Mouse (Mus musculus) lung, postnatal 36 days (tissue): ENCODE results near the gene Rpn1.

Source experiments
- DNase-seq: peaks from one replicate; pipeline ENCODE4 v3.0.0; 2022; ENCODE audit warnings: mixed read lengths

Rpn1 gene

GRCm38 (mm10) chr6:88067722-88068121 is 16.6 kb upstream of the Rpn1 start:
- no peak for DNase-seq

- no peak for DNase-seq
Observed at GRCm38 (mm10) chr6:88068739-88069138, 15.5 kb upstream of the Rpn1 start.

- DNase-seq: no peak
Observed at GRCm38 (mm10) chr6:88070468-88070867, 13.8 kb upstream of the Rpn1 start.

GRCm38 (mm10) chr6:88071216-88071615 is 13.1 kb upstream of the Rpn1 start:
- no peak for DNase-seq

GRCm38 (mm10) chr6:88074752-88075554 is 9.3 kb upstream of the Rpn1 start:
- peak; percentile 99 for DNase-seq

GRCm38 (mm10) chr6:88075960-88076517 is 8.2 kb upstream of the Rpn1 start:
- no peak for DNase-seq

GRCm38 (mm10) chr6:88083095-88083494 is 1.2 kb upstream of the Rpn1 start:
- no peak for DNase-seq

GRCm38 (mm10) chr6:88083672-88084071 is 610 bp upstream of the Rpn1 start:
- DNase-seq: peak; percentile 13

GRCm38 (mm10) chr6:88088971-88089370 is 4.7 kb downstream of the Rpn1 start:
- DNase-seq: no peak

GRCm38 (mm10) chr6:88095377-88095776 is 11.1 kb downstream of the Rpn1 start:
- peak; percentile 29 for DNase-seq

- DNase-seq: no peak
Observed at GRCm38 (mm10) chr6:88102096-88102495, 17.8 kb downstream of the Rpn1 start.

GRCm38 (mm10) chr6:88105783-88106611 is 21.7 kb downstream of the Rpn1 start:
- peak; percentile 95 for DNase-seq

- DNase-seq: no peak
Observed at GRCm38 (mm10) chr6:88106612-88107123, 22.4 kb downstream of the Rpn1 start.

GRCm38 (mm10) chr6:88107661-88108535 is 23.6 kb downstream of the Rpn1 start:
- DNase-seq: peak; percentile 37

- peak; percentile 75 for DNase-seq
Observed at GRCm38 (mm10) chr6:88113139-88113538, 28.9 kb downstream of the Rpn1 start.

- no peak for DNase-seq
Observed at GRCm38 (mm10) chr6:88114414-88114813, 30.1 kb downstream of the Rpn1 start.

- no peak for DNase-seq
Observed at GRCm38 (mm10) chr6:88116347-88117183, 32.3 kb downstream of the Rpn1 start.

GRCm38 (mm10) chr6:88117184-88117575 is 32.9 kb downstream of the Rpn1 start:
- no peak for DNase-seq

GRCm38 (mm10) chr6:88119309-88119708 is 35.0 kb downstream of the Rpn1 start:
- DNase-seq: no peak

- no peak for DNase-seq
Observed at GRCm38 (mm10) chr6:88120813-88121212, 36.5 kb downstream of the Rpn1 start.

- no peak for DNase-seq
Observed at GRCm38 (mm10) chr6:88121781-88122180, 37.5 kb downstream of the Rpn1 start.
